Mouse (Mus musculus) embryonic facial prominence, embryonic 11.5 days (tissue): ENCODE results near the gene Dusp16. TPM values are rescaled to one million over a fixed set of nuclear protein-coding genes. Genes with fewer than 3 reads are reported as not detected.

Experiments used
- ATAC-seq: fragments of 200-750 bp; cut with Nextera tagmentation; replicated peaks from 2 replicates; pipeline ENCODE4 v1.8.0; 2017; ENCODE audit warnings: low read depth; ENCODE audit not compliant: insufficient number of reproducible peaks, low FRiP score, low TSS enrichment
- DNase-seq: peaks from one replicate; pipeline ENCODE4 v3.0.0-alpha.2; 2015; ENCODE audit warnings: low spot score
- H3K27ac ChIP-seq: fragments of 300-500 bp; sonication (generic); replicated peaks from 2 replicates; pipeline ENCODE4 v1.5.1; 2014; ENCODE audit warnings: mild to moderate bottlenecking, low read depth, low read length, control low read depth
- H3K27me3 ChIP-seq: fragments of 300-500 bp; sonication (generic); 2 replicates; pipeline ENCODE4 v1.6.1; 2014; ENCODE audit warnings: mild to moderate bottlenecking, low read length, moderate library complexity, mixed read lengths; ENCODE audit not compliant: control insufficient read depth, insufficient read depth
- H3K36me3 ChIP-seq: fragments of 300-500 bp; sonication (generic); replicated peaks from 2 replicates; pipeline ENCODE4 v1.6.1; 2014; ENCODE audit warnings: low read depth, mild to moderate bottlenecking, low read length, moderate library complexity, mixed read lengths; ENCODE audit not compliant: control insufficient read depth, insufficient read depth
- H3K4me1 ChIP-seq: fragments of 300-500 bp; sonication (generic); 2 replicates; pipeline ENCODE4 v1.6.1; 2014; ENCODE audit warnings: low read length, mixed read lengths; ENCODE audit not compliant: control insufficient read depth, insufficient read depth
- H3K4me2 ChIP-seq: fragments of 300-500 bp; sonication (generic); 2 replicates; pipeline ENCODE4 v1.6.1; 2014; ENCODE audit warnings: low read depth, mild to moderate bottlenecking, control low read depth, low read length, moderate library complexity
- H3K4me3 ChIP-seq: fragments of 300-500 bp; sonication (generic); 2 replicates; pipeline ENCODE4 v1.5.1; 2014; ENCODE audit warnings: low read depth, low read length, control low read depth
- H3K9ac ChIP-seq: fragments of 300-500 bp; sonication (generic); replicated peaks from 2 replicates; pipeline ENCODE4 v1.6.1; 2014; ENCODE audit warnings: mild to moderate bottlenecking, control low read depth, low read length
- H3K9me3 ChIP-seq: fragments of 300-500 bp; sonication (generic); replicated peaks from 2 replicates; pipeline ENCODE4 v1.6.1; 2016; ENCODE audit warnings: mild to moderate bottlenecking, low read length, inconsistent platforms, mixed read lengths; ENCODE audit not compliant: control insufficient read depth
- WGBS: fragments of 180-500 bp; shearing (Covaris S2); extraction: QIAGEN DNeasy Blood & Tissue Kit; methylation state at CpG from one replicate; pipeline ENCODE4 v1.1.7; 2014; 5-methylcytosine and 5-hydroxymethylcytosine counted together
- polyA plus RNA-seq: library from polyadenylated mRNA; unstranded; fragments of >200 nt; fragmentation: Nextera tagmentation; extraction: Ambion mirVana; gene quantifications from 2 replicates; pipeline ENCODE4 v1.2.1, GENCODE M21; 2014

The Dusp16 gene
- 15.4 and 17.7 TPM in 2 replicates for polyA plus RNA-seq

GRCm38 (mm10) chr6:134792141-134793045 lies at the start of gene Dusp16:
Dusp16 (minus strand) TSS chr6:134792625.
- H3K4me1 ChIP-seq: no peaks in the 10 kb centered on the region
- peak within 1 kb of the TSS; percentile 70 for H3K4me3 ChIP-seq
- H3K27me3 ChIP-seq: no peaks in the 10 kb centered on the region
- peak within 1 kb of the TSS; percentile 29 for H3K4me2 ChIP-seq
- no peaks in the 10 kb centered on the region for H3K36me3 ChIP-seq
- ATAC-seq: peak; percentile 80
- whole genome bisulfite sequencing: under 1% methylated on average over 73 of the region's 108 CpGs
- H3K9ac ChIP-seq: peak within 1 kb of the TSS; percentile 90
- DNase-seq: peak; percentile 97
- no peaks in the 10 kb centered on the region for H3K9me3 ChIP-seq
- peak within 1 kb of the TSS; percentile 90 for H3K27ac ChIP-seq

GRCm38 (mm10) chr6:134840346-134840745 lies 47.9 kb upstream of the Dusp16 start:
- H3K27ac ChIP-seq: no peak overlapping the region
- H3K27me3 ChIP-seq: no peaks in the 10 kb centered on the region
- H3K4me2 ChIP-seq: no peak overlapping the region
- H3K4me3 ChIP-seq: no peak overlapping the region
- H3K9me3 ChIP-seq: no peaks in the 10 kb centered on the region
- no peak overlapping the region for H3K9ac ChIP-seq
- H3K4me1 ChIP-seq: no peaks in the 10 kb centered on the region
- 65% methylated on average over 2 of the region's 2 CpGs for WGBS
- no peaks in the 10 kb centered on the region for H3K36me3 ChIP-seq
- DNase-seq: no peak
- no peak for ATAC-seq

- Histone ChIP-seq H3K36me3 (no peaks in the 10 kb centered on the region), H3K27ac (no peak overlapping the region), H3K4me2 (no peak overlapping the region), H3K9me3 (no peaks in the 10 kb centered on the region), H3K4me1 (no peaks in the 10 kb centered on the region), H3K4me3 (no peak overlapping the region), H3K9ac (no peak overlapping the region), H3K27me3 (no peaks in the 10 kb centered on the region)
- DNase-seq (no peak), ATAC-seq (no peak)
- 85% methylated on average over 4 of the region's 4 CpGs for WGBS
Observed at GRCm38 (mm10) chr6:134838111-134838510, 45.7 kb upstream of the Dusp16 start.

GRCm38 (mm10) chr6:134834585-134835251 lies 42.3 kb upstream of the Dusp16 start:
- no peaks in the 10 kb centered on the region for H3K36me3 ChIP-seq
- ATAC-seq (no peak), DNase-seq (no peak)
- H3K4me1 ChIP-seq: no peaks in the 10 kb centered on the region
- no peaks in the 10 kb centered on the region for H3K27me3 ChIP-seq
- WGBS: 81% methylated on average over 9 of the region's 9 CpGs
- no peak overlapping the region for H3K4me3 ChIP-seq
- no peak overlapping the region for H3K27ac ChIP-seq
- H3K4me2 ChIP-seq: no peak overlapping the region
- no peaks in the 10 kb centered on the region for H3K9me3 ChIP-seq
- H3K9ac ChIP-seq: no peak overlapping the region

- DNase-seq (no peak), ATAC-seq (no peak)
- Histone ChIP-seq H3K27me3 (no peaks in the 10 kb centered on the region), H3K36me3 (no peaks in the 10 kb centered on the region), H3K4me3 (peak overlapping the region; percentile 71), H3K9me3 (no peaks in the 10 kb centered on the region), H3K27ac (no peak overlapping the region), H3K9ac (peak overlapping the region; percentile 56), H3K4me1 (no peaks in the 10 kb centered on the region), H3K4me2 (peak overlapping the region; percentile 83)
- WGBS: 1% methylated on average over 10 of the region's 10 CpGs
Observed at GRCm38 (mm10) chr6:134830776-134831175, 38.4 kb upstream of the Dusp16 start.

- Histone ChIP-seq H3K4me3 (peak within 1 kb of the TSS; percentile 71), H3K27me3 (no peaks in the 10 kb centered on the region), H3K9me3 (no peaks in the 10 kb centered on the region), H3K27ac (no peak within 1 kb of the TSS), H3K4me1 (no peaks in the 10 kb centered on the region), H3K4me2 (peak within 1 kb of the TSS; percentile 83), H3K36me3 (no peaks in the 10 kb centered on the region), H3K9ac (peak within 1 kb of the TSS; percentile 58)
- WGBS: under 1% methylated on average over 53 of the region's 58 CpGs
- DNase-seq: peak; percentile 100
- peak; percentile 99 for ATAC-seq
Observed at GRCm38 (mm10) chr6:134829786-134830700, 37.6 kb upstream of the Dusp16 start, which contains the start of gene Crebl2. Crebl2 (plus strand) TSS chr6:134830154.

- Histone ChIP-seq H3K4me1 (no peaks in the 10 kb centered on the region), H3K27me3 (no peaks in the 10 kb centered on the region), H3K9ac (no peak overlapping the region), H3K27ac (no peak overlapping the region), H3K4me2 (no peak overlapping the region), H3K4me3 (no peak overlapping the region), H3K36me3 (no peaks in the 10 kb centered on the region), H3K9me3 (no peaks in the 10 kb centered on the region)
- ATAC-seq (no peak), DNase-seq (no peak)
- 64% methylated on average over 10 of the region's 10 CpGs for WGBS
Observed at GRCm38 (mm10) chr6:134822844-134823243, 30.4 kb upstream of the Dusp16 start.
